Mouse (Mus musculus): ENCODE data around the gene Fis1. TPM values are rescaled to one million over a fixed set of nuclear protein-coding genes. Genes with fewer than 3 reads are reported as not detected.
"Not testable (repeated sequence)": the region's sequence is repeated elsewhere in the genome, so short reads cannot be mapped to it uniquely, and the experiment has no call there.

Fis1 gene
- polyA plus RNA-seq, 1 experiment = 433 TPM

GRCm38 (mm10) chr5:136937621-136938020 is 15.5 kb upstream of the Fis1 start:
- Histone ChIP-seq H3K4me1 (ENCODE audit: control insufficient read depth, insufficient read depth, low read length) (no peaks in the 10 kb centered on the region), H3K27ac (ENCODE audit: insufficient read depth, low read length) (no peak overlapping the region), H3K4me3 (ENCODE audit: insufficient read depth, low read length) (no peak overlapping the region)
- TF ChIP-seq CTCF (IDR thresholded peaks at IDR 0.05; ENCODE audit: extremely low read depth, insufficient read depth, low read length) = no peak
- no peak for TF ChIP-seq POLR2A (IDR thresholded peaks at IDR 0.05; ENCODE audit: extremely low read depth, insufficient read depth, low read length)

GRCm38 (mm10) chr5:136939284-136939683 is 13.8 kb upstream of the Fis1 start:
- H3K27ac ChIP-seq (ENCODE audit: insufficient read depth, low read length) = no peak overlapping the region

DNA sequence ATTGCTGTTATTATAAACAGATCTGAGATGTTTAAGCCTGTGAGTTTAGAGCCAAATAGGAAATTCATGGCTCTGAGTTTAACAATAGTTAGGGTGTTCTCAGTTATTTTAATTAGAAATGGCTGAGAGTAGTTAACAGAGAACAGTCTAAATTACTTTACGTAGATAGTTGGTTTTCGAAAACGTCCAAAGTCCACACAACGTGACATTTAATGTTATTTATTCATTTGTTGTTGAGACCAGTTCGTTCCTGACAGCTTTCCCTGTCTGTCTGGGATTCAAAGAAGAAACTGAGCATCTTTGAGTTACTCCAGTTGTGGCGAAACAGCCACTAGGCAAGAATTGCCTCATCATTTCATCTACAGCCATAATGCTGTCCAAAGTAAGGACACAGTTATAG is 13.0 kb upstream of the Fis1 start:
- not testable (repeated sequence) for H3K4me1 ChIP-seq (ENCODE audit: control insufficient read depth, insufficient read depth, low read length); H3K27ac ChIP-seq (ENCODE audit: insufficient read depth, low read length); H3K4me3 ChIP-seq (ENCODE audit: insufficient read depth, low read length)

More at GRCm38 (mm10) chr5:136939284-136939683, 13.8 kb upstream of the Fis1 start:
- Histone ChIP-seq H3K4me1 (ENCODE audit: control insufficient read depth, insufficient read depth, low read length) (no peaks in the 10 kb centered on the region), H3K4me3 (ENCODE audit: insufficient read depth, low read length) (no peak overlapping the region)
- TF ChIP-seq CTCF (IDR thresholded peaks at IDR 0.05; ENCODE audit: extremely low read depth, insufficient read depth, low read length) (peak; percentile 34; the same call in 1 of the 2 replicates), POLR2A (IDR thresholded peaks at IDR 0.05; ENCODE audit: extremely low read depth, insufficient read depth, low read length) (no peak)

GRCm38 (mm10) chr5:136940845-136941560 is 12.1 kb upstream of the Fis1 start:
- Histone ChIP-seq H3K4me1 (ENCODE audit: control insufficient read depth, insufficient read depth, low read length) (no peaks in the 10 kb centered on the region), H3K4me3 (ENCODE audit: insufficient read depth, low read length) (no peak overlapping the region), H3K27ac (ENCODE audit: insufficient read depth, low read length) (no peak overlapping the region)
- TF ChIP-seq POLR2A (IDR thresholded peaks at IDR 0.05; ENCODE audit: extremely low read depth, insufficient read depth, low read length) = no peak
- TF ChIP-seq CTCF (IDR thresholded peaks at IDR 0.05; ENCODE audit: extremely low read depth, insufficient read depth, low read length) = no peak

GRCm38 (mm10) chr5:136942781-136943180 is 10.3 kb upstream of the Fis1 start:
- Histone ChIP-seq H3K27ac (ENCODE audit: insufficient read depth, low read length) (no peak overlapping the region), H3K4me1 (ENCODE audit: control insufficient read depth, insufficient read depth, low read length) (no peaks in the 10 kb centered on the region), H3K4me3 (ENCODE audit: insufficient read depth, low read length) (no peak overlapping the region)
- TF ChIP-seq CTCF (IDR thresholded peaks at IDR 0.05; ENCODE audit: extremely low read depth, insufficient read depth, low read length) (no peak), POLR2A (IDR thresholded peaks at IDR 0.05; ENCODE audit: extremely low read depth, insufficient read depth, low read length) (no peak)

GRCm38 (mm10) chr5:136943382-136943781 is 9.7 kb upstream of the Fis1 start:
- TF ChIP-seq CTCF (IDR thresholded peaks at IDR 0.05; ENCODE audit: extremely low read depth, insufficient read depth, low read length) (no peak), POLR2A (IDR thresholded peaks at IDR 0.05; ENCODE audit: extremely low read depth, insufficient read depth, low read length) (no peak)
- no peak overlapping the region for H3K27ac ChIP-seq (ENCODE audit: insufficient read depth, low read length)
- no peak overlapping the region for H3K4me3 ChIP-seq (ENCODE audit: insufficient read depth, low read length)
- no peaks in the 10 kb centered on the region for H3K4me1 ChIP-seq (ENCODE audit: control insufficient read depth, insufficient read depth, low read length)

GRCm38 (mm10) chr5:136945084-136945483 is 8.0 kb upstream of the Fis1 start:
- no peaks in the 10 kb centered on the region for H3K4me1 ChIP-seq (ENCODE audit: control insufficient read depth, insufficient read depth, low read length)
- H3K27ac ChIP-seq (ENCODE audit: insufficient read depth, low read length) = no peak overlapping the region
- TF ChIP-seq CTCF (IDR thresholded peaks at IDR 0.05; ENCODE audit: extremely low read depth, insufficient read depth, low read length) (no peak), POLR2A (IDR thresholded peaks at IDR 0.05; ENCODE audit: extremely low read depth, insufficient read depth, low read length) (no peak)
- no peak overlapping the region for H3K4me3 ChIP-seq (ENCODE audit: insufficient read depth, low read length)

GRCm38 (mm10) chr5:136947874-136948273 is 5.2 kb upstream of the Fis1 start:
- H3K4me3 ChIP-seq (ENCODE audit: insufficient read depth, low read length) = no peak overlapping the region
- H3K27ac ChIP-seq (ENCODE audit: insufficient read depth, low read length) = no peak overlapping the region
- no peak for TF ChIP-seq POLR2A (IDR thresholded peaks at IDR 0.05; ENCODE audit: extremely low read depth, insufficient read depth, low read length)
- no peak for TF ChIP-seq CTCF (IDR thresholded peaks at IDR 0.05; ENCODE audit: extremely low read depth, insufficient read depth, low read length)
- H3K4me1 ChIP-seq (ENCODE audit: control insufficient read depth, insufficient read depth, low read length) = no peaks in the 10 kb centered on the region

DNA sequence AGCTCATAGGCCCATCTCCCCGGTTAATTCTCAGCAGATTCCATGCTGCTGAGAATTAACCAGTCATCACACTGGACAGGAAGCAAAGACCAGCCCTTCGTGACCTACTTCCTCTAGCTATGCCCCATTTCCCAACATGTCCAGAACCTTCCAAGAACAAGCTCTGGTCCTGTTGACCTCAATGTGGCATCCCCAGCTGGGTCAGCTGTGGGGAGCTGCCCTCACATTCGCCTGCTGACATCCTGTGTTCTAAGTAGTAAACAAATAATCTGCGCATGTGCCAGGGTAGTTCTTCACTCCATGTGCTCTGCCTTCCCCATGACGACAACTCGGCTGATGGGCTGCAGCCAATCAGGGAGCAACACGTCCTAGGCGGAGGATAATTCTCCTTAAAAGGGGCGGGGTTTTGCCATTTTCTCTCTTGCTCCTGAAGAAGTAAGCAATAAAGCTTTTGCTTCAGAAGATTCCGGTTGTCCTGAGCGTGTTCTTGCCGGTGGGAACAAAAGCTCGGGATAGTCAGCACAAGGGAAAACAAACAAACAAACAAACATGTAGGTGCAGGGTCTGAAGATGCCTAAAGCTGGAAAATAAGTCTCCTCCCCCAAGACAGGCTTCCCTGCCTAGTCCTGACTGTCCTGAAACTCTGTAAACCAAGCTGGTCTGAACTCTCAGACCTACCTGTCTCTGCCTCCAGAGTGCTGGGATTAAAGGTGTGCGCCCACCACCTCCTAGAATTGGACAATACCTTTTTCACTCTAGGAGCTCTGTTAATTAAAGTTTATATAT is 3.3 kb upstream of the Fis1 start:
- H3K4me3 ChIP-seq (ENCODE audit: insufficient read depth, low read length); H3K27ac ChIP-seq (ENCODE audit: insufficient read depth, low read length); H3K4me1 ChIP-seq (ENCODE audit: control insufficient read depth, insufficient read depth, low read length): not testable (repeated sequence)

DNA sequence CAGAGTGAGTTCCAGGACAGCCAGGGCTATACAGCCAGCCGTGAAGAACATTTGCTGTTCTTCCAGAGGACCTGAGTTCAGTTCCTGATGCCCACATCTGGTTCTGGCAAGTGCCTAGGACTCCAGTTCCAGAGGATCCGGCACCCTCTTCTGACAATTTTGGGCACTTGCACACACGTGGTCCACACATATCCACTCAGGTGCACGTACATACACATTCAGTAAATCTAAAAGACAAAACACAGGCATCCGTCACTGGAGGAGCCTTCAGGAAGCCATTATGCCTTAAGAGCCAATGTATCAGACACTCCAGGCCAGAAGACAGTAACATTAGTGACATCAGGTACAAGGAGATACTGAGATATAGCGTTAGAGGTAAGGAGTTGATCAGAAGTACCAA is 2.6 kb upstream of the Fis1 start:
- Histone ChIP-seq H3K27ac (ENCODE audit: insufficient read depth, low read length) (no peak overlapping the region), H3K4me1 (ENCODE audit: control insufficient read depth, insufficient read depth, low read length) (0 out of 2 replicates have a peak, but pooled peaks cover 5% of the 10 kb centered on the region), H3K4me3 (ENCODE audit: insufficient read depth, low read length) (no peak overlapping the region)
- TF ChIP-seq POLR2A (IDR thresholded peaks at IDR 0.05; ENCODE audit: extremely low read depth, insufficient read depth, low read length) (no peak), CTCF (IDR thresholded peaks at IDR 0.05; ENCODE audit: extremely low read depth, insufficient read depth, low read length) (no peak)
